Mouse (Mus musculus) embryo, embryonic 10 days (tissue): Measurements from ENCODE around the gene Olfr600.
"Not testable (repeated sequence)": the region's sequence is repeated elsewhere in the genome, so short reads cannot be mapped to it uniquely, and the experiment has no call there.

Experiments
- DNase-seq: peaks from one replicate; pipeline ENCODE4 v3.0.0-alpha.2; 2015; ENCODE audit warnings: low spot score

Gene Olfr600

DNA sequence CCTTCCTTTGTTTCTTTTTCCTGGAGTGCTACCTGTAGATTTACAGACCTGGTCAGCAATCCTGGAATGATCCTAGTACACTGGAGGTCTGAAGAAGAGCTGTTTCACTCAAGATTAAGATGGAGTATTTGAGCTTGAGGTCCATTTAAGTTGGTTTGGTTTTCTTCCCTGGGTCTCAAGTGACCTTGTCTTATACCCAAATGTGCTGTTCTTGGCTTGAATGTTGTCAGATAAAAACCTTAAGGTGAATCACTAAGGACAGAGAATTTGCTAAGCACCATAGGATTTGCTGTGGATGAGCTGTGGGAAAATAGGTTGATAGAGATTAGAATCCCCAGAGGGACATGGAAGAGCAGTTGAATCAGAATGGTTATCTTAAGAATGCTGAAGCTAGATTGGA is at the start of gene Olfr600:
Gene Olfr600, minus strand, starts transcription at position 101 of the 400 bp plus-strand sequence.
- DNase-seq: no peak

DNA sequence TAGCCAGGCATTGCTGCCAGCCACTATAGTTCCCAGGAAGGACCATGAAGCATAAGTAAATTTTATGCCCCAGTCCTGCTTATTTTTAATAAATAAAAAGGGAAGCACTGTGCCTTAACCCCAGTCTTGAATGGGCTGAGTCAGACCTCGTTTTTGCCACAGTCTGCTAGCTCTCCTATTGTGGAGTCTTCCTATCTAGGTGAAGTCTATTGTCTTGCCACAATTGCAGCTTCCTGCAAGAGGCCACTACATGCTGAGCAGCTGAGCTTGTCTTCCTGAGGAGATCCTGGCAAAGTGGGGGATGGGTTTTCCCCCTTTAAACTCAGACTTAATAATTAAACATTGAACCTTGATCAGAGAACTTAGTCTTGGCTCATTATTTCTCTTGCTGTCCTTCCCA is 49.5 kb upstream of the Olfr600 start:
- no peak for DNase-seq

GRCm38 (mm10) chr7:103397758-103398157 is 48.3 kb upstream of the Olfr600 start:
- DNase-seq: no peak

DNA sequence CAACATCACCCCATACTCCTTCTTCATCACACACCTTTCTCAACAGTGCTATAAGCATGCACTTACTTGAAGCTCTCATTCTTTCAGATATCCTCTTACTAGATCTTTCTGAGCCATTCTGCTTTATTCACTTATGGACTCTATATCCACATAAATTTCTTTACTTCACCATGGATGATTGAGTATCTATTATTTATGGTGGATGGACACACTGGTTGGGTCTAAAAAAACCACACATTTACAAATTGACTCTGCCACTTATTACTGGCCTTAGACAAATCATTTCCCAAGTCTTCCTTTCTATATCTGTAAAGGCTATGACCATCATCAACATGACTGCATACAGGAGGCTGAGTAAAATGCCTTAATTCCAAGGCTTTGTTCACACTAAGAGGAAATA is 36.6 kb upstream of the Olfr600 start, which contains the start of gene Olfr603:
Gene Olfr603, minus strand, starts transcription at position 101 of the 400 bp plus-strand sequence.
- DNase-seq: no peak

- no peak for DNase-seq
Measured at GRCm38 (mm10) chr7:103362555-103362954, 13.1 kb upstream of the Olfr600 start, which contains the start of gene Olfr601. Gene Olfr601, minus strand, starts transcription at chr7:103362655.

DNA sequence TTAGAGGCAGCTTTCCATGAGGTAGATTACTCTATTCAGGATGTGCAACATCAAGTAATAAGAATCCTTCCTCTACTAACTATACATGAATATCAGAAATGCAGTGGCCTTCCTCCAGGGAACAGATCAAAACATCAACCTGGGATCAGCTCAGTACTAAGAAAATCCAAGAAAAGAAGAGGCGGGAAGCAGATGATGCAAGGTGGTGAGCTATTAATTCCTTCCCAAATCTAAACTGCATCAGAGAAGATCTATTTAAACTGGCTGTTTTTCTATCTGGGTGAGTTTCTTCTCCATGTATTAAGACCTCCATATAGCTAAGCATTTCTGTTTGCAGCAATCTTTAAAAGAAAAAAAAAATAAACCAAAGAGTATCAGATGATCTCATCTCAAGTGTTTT is 13.9 kb downstream of the Olfr600 start, which contains the start of gene Olfr599:
Gene Olfr599, plus strand, starts transcription at position 301 of the 400 bp plus-strand sequence.
- no peak for DNase-seq

GRCm38 (mm10) chr7:103323268-103323667 is 26.2 kb downstream of the Olfr600 start, which contains the start of gene Olfr598:
Gene Olfr598, plus strand, starts transcription at chr7:103323568.
- no peak for DNase-seq

GRCm38 (mm10) chr7:103316015-103316414 is 33.5 kb downstream of the Olfr600 start, which contains the start of gene Olfr597:
Gene Olfr597, plus strand, starts transcription at chr7:103316315.
- not testable (repeated sequence) for DNase-seq

DNA sequence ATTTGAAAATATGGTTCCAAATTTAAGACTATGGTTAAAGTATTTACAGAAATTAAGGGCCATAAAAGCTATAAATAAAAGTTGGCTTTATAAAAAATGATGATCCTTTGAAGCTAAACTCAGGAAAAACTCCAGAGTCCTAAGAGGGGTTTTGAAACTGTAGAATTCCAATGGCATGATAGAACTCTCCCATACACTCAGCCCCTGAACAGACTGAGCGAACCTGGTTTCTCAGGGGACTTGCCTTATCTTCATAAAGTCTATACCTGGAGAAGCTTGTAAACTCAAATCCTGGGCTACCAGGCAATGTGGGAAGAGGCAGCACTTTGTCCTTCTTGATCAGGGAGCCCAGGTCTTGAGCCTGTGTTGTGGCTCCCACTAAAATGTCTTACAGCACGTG is 44.1 kb downstream of the Olfr600 start, which contains the start of gene Olfr596:
Gene Olfr596, plus strand, starts transcription at position 301 of the 400 bp plus-strand sequence.
- DNase-seq: not testable (repeated sequence)
